Mouse (Mus musculus): ENCODE results near the gene Lrrc51.

DNA sequence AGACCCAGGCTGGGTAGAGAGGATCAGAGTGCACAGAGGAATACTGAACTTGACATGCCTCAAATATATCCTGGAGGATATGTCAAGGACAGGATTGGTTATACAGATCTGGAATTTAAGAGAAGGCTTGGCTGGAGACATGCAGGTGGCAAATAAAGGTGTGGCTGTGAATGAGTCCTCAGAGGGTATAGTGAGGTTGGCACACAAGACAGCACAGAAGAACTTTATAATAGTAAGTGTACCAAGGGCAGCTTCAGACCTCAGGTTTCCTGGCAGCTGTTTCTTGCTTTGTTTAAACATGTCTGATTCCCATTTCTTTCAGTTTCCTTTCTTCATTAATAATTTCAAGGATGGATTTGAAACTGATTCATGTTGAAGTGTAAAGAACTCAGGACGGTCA, 1.1 kb downstream of the Lrrc51 start:
- TF ChIP-seq CTCF (IDR thresholded peaks at IDR 0.05; ENCODE audit: low read depth, low read length) (no peak), POLR2A (IDR thresholded peaks at IDR 0.05; ENCODE audit: insufficient read depth, low read length) (no peak)

Measured in ES-Bruce4 (cell line).